Mouse (Mus musculus) midbrain, embryonic 14.5 days (tissue): ENCODE data around the gene Habp4. TPM values are rescaled to one million over a fixed set of nuclear protein-coding genes. Genes with fewer than 3 reads are reported as not detected.
A peak's percentile ranks its signal among the peaks of the same experiment; 100 is the strongest.

Experiments used
- ATAC-seq: fragments of 200-750 bp; cut with Nextera tagmentation; 2 replicates; pipeline ENCODE4 v1.8.0; 2017; ENCODE audit warnings: moderate number of reproducible peaks, moderate library complexity; ENCODE audit not compliant: low FRiP score, low TSS enrichment
- DNase-seq: peaks from one replicate; pipeline ENCODE4 v3.0.0-alpha.2; 2015
- H3K27ac ChIP-seq: fragments of 300-500 bp; sonication (generic); replicated peaks from 2 replicates; pipeline ENCODE4 v1.5.1; 2014; ENCODE audit warnings: mild to moderate bottlenecking, low read depth, low read length, moderate library complexity
- H3K27me3 ChIP-seq: fragments of 300-500 bp; sonication (generic); 2 replicates; pipeline ENCODE4 v1.6.1; 2014; ENCODE audit warnings: low read length, control low read depth, mixed read lengths; ENCODE audit not compliant: control insufficient read depth, insufficient read depth
- H3K36me3 ChIP-seq: fragments of 300-500 bp; sonication (generic); 2 replicates; pipeline ENCODE4 v1.6.1; 2014; ENCODE audit warnings: low read length, control low read depth; ENCODE audit not compliant: control insufficient read depth, insufficient read depth
- H3K4me1 ChIP-seq: fragments of 300-500 bp; sonication (generic); 2 replicates; pipeline ENCODE4 v1.6.1; 2014; ENCODE audit warnings: mild to moderate bottlenecking, antibody characterized with exemption, low read length, control low read depth; ENCODE audit not compliant: control insufficient read depth, insufficient read depth
- H3K4me2 ChIP-seq: fragments of 300-500 bp; sonication (generic); 2 replicates; pipeline ENCODE4 v1.6.1; 2014; ENCODE audit warnings: mild to moderate bottlenecking, low read length, moderate library complexity
- H3K4me3 ChIP-seq: fragments of 300-500 bp; sonication (generic); replicated peaks from 2 replicates; pipeline ENCODE4 v1.5.1; 2014; ENCODE audit warnings: low read depth, low read length
- H3K9ac ChIP-seq: fragments of 300-500 bp; sonication (generic); replicated peaks from 2 replicates; pipeline ENCODE4 v1.6.1; 2014; ENCODE audit warnings: mild to moderate bottlenecking, low read length, moderate library complexity
- H3K9me3 ChIP-seq: fragments of 300-500 bp; sonication (generic); 2 replicates; pipeline ENCODE4 v1.6.1; 2016; ENCODE audit warnings: low read length, control low read depth, mixed read lengths; ENCODE audit not compliant: control insufficient read depth
- WGBS: fragments of 180-500 bp; shearing (Covaris S2); extraction: QIAGEN DNeasy Blood & Tissue Kit; methylation state at CpG from one replicate; pipeline ENCODE4 v1.1.7; 2014; 5-methylcytosine and 5-hydroxymethylcytosine counted together
- polyA plus RNA-seq: library from polyadenylated mRNA; unstranded; fragments of >200 nt; fragmentation: Nextera tagmentation; extraction: Ambion mirVana; gene quantifications from 2 replicates; pipeline ENCODE4 v1.2.1, GENCODE M21; 2014

Habp4 gene
- polyA plus RNA-seq, 1 experiment from 2014 or later: 36.5 TPM

DNA sequence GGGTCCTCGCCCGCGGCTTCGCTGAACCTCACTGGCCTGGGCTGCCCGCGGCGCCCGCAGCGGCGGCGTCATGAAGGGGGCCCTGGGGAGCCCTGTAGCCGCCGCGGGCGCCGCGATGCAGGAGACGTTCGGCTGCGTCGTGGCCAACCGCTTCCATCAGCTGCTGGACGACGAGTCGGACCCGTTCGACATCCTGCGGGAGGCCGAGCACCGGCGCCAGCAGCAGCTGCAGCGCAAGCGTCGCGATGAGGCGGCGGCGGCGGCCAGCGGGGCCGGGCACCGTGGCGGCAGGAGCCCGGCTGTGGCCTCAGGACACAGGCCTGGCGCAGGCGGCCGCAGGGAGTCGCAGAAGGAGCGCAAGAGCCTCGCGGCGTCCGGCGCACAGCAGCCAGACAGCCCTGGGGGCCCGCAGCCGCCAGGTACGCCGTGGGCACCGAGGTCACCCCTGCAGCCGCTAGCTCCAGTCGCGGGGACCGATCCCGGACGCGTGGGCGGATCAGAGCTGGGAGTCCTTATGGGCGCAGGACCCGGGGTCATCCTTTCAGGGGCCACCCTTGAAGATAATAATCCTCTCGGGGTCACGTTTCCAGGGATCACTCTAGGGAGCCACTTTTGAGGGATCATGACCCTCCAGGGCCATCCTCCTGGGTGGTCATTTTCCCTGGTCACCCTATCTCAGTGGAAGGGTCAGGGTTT is 440 bp downstream of the Habp4 start:
- no peak; the same call in 1 of the 2 replicates for ATAC-seq
- under 1% methylated on average over 67 of the region's 71 CpGs for WGBS
- H3K27me3 ChIP-seq: 0 out of 2 replicates have a peak, but pooled peaks cover 5% of the 10 kb centered on the region

DNA sequence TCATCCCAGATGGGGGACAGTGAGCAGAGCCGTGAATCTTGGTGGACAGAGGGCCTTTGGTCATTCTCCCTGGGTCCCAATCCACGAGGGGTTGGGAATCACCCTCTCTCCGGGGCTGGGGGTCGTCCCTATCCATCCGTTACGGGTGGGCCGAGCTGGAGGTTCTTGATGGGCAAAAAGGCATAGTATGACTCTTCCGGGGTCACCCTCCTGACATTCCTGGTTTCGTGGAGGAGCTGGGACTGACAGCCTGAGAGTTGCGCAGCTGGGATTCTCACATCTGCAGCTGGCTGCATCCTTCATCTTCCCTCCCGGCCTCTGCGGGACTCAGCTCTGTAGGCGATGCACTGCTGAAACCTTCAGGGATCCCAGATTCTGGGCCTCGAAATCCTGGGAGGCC is 1.0 kb downstream of the Habp4 start:
- Histone ChIP-seq H3K27ac (peak overlapping the region; percentile 87; the same call in 1 of the 2 replicates), H3K4me2 (peak overlapping the region; percentile 92), H3K9ac (peak overlapping the region; percentile 82), H3K4me3 (peak overlapping the region; percentile 79), H3K27me3 (0 out of 2 replicates have a peak, but pooled peaks cover 5% of the 10 kb centered on the region), H3K36me3 (no peaks in the 10 kb centered on the region), H3K4me1 (peaks cover 10% of the 10 kb centered on the region), H3K9me3 (peaks cover 8% of the 10 kb centered on the region)
- ATAC-seq: peak; percentile 21; the same call in 1 of the 2 replicates
- DNase-seq: peak; percentile 56
- under 1% methylated on average over 14 of the region's 14 CpGs for WGBS

More for the DNA sequence above, 440 bp downstream of the Habp4 start:
- Histone ChIP-seq H3K4me3 (peak overlapping the region; percentile 79), H3K4me2 (peak overlapping the region; percentile 92), H3K9ac (peak overlapping the region; percentile 82), H3K36me3 (no peaks in the 10 kb centered on the region), H3K27ac (peak overlapping the region; percentile 87), H3K4me1 (peaks cover 10% of the 10 kb centered on the region), H3K9me3 (peaks cover 5% of the 10 kb centered on the region; the same call in 1 of the 2 replicates)
- no peak for DNase-seq

DNA sequence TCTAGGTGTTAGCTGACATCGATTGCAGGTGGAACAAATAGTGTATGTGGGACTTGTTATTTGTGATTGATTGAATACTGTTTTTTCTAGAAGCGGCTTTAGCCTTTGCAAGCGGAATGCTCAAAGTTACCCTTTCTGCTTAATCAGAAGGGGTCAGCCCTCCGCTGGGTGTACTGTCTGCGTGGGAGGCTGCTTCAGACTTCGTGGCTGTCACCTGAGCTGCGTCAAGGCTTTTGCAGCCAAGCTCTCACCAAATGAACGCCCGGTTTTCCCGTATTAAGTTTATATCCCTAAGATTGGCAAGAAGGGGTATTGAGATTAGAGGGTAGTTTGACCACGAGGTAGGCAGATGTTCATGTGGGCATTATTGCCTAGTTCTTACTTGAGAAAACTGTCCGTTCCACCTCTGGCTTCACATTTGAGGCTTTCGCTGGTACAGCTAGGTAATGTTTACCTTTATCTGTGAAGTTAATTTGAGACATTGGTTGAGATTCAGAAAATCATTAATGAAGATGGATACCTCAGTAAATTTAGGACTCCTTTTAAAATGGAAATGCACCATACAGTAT is 1.6 kb downstream of the Habp4 start:
- DNase-seq: peak; percentile 30
- Histone ChIP-seq H3K9me3 (peaks cover 9% of the 10 kb centered on the region), H3K4me2 (peak overlapping the region; percentile 92), H3K36me3 (no peaks in the 10 kb centered on the region), H3K27ac (no peak overlapping the region), H3K27me3 (0 out of 2 replicates have a peak, but pooled peaks cover 5% of the 10 kb centered on the region), H3K4me3 (peak overlapping the region; percentile 79), H3K9ac (peak overlapping the region; percentile 82), H3K4me1 (peaks cover 10% of the 10 kb centered on the region)
- ATAC-seq: no peak
- whole genome bisulfite sequencing: 28% methylated on average over 13 of the region's 13 CpGs

DNA sequence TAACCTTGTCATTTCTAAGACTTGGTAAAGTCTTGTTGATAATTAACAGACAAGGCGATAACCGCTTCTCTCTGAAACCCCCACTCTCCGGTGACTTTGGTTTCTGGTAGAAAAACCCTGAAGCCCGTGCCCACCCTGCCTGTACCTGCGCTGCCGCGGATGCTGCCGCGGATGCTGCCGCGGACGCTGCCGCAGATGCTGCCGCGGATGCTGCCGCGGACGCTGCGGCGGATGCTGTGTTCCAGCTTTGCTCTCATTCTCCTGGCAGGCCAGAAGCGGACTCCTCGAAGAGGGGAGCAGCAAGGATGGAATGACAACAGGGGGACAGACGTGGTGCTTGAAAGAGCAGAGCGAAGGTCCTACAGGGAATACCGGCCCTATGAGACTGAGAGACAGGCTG is 8.1 kb downstream of the Habp4 start:
- no peak overlapping the region for H3K4me3 ChIP-seq
- no peaks in the 10 kb centered on the region for H3K4me1 ChIP-seq
- H3K27ac ChIP-seq: no peak overlapping the region
- peaks cover 31% of the 10 kb centered on the region for H3K36me3 ChIP-seq
- H3K4me2 ChIP-seq: no peak overlapping the region
- 97% methylated on average over 25 of the region's 25 CpGs for WGBS
- no peak for ATAC-seq
- peak; percentile 27 for DNase-seq
- H3K9ac ChIP-seq: no peak overlapping the region
- no peaks in the 10 kb centered on the region for H3K27me3 ChIP-seq
- H3K9me3 ChIP-seq: peaks cover 51% of the 10 kb centered on the region

DNA sequence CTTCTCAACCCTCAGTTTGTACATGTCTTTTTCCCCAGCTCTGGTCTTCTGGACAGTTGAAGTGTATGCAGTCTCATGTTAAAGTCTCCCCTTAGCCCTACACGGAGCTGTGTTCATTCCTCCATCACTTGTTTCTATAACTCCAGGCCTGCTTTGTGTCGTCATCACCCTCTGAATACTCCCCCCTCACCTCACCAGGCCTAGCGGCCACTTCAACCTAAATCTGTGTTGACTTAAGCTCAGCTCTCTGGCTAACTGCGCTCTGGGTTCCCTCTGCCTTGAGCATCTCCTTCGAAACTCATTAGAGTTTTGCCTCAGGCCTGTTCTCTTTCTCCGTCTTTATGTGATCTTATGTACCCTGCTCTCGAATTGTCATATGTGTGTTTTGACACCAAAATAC is 16.4 kb downstream of the Habp4 start:
- no peaks in the 10 kb centered on the region for H3K4me1 ChIP-seq
- no peak overlapping the region for H3K27ac ChIP-seq
- H3K9ac ChIP-seq: no peak overlapping the region
- no peaks in the 10 kb centered on the region for H3K9me3 ChIP-seq
- H3K4me2 ChIP-seq: no peak overlapping the region
- peaks cover 24% of the 10 kb centered on the region; the same call in 1 of the 2 replicates for H3K36me3 ChIP-seq
- DNase-seq (no peak), ATAC-seq (no peak)
- 77% methylated on average over 7 of the region's 7 CpGs for WGBS
- no peaks in the 10 kb centered on the region for H3K27me3 ChIP-seq
- no peak overlapping the region for H3K4me3 ChIP-seq

DNA sequence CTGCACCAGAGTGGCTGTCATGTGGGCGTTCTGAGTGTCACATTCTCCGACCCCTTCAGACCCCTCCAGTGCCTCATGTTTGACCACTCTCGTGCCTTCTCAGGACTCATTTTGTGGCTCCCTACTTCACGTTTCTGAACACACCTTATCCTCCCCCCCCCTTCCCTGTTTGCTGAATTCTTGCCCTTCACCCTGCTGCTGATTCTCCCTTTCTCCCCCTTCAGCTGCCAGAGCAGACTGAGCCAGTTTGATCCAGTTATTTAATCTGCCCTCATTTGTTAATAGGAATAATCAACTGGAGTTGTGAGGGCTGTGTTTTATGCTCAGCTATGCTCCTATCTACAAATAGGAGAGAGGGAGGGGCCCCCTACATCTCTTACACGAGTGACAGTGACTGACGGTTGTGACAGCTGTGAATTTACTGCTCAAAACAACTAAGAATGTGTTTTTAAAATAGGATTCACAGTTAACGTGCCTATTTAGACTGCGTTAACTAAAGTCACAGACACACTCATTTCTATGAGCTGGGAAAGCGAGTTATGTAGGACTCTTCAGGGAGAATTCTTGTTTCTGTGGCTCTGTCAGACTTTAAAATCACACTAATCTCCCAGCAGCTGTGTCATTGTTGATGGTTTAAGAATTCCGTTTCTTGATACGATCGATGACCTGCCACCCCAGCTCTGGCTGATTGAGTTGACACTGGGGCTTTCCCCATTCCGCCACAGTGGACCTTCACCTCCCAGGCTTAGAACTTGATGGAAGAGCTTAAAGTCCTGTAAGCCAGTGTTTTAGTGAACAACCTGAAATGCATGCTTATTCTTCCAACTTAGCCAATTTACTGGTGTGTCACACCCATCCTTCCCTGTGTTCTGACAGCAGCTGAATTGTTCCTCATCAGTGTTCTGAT is 17.4 kb downstream of the Habp4 start:
- H3K4me1 ChIP-seq: no peaks in the 10 kb centered on the region
- H3K27me3 ChIP-seq: no peaks in the 10 kb centered on the region
- H3K9ac ChIP-seq: no peak overlapping the region
- ATAC-seq (no peak), DNase-seq (no peak)
- WGBS: 60% methylated on average over 13 of the region's 13 CpGs
- no peak overlapping the region for H3K27ac ChIP-seq
- H3K36me3 ChIP-seq: peaks cover 18% of the 10 kb centered on the region; the same call in 1 of the 2 replicates
- H3K4me3 ChIP-seq: no peak overlapping the region
- no peaks in the 10 kb centered on the region for H3K9me3 ChIP-seq
- no peak overlapping the region for H3K4me2 ChIP-seq

DNA sequence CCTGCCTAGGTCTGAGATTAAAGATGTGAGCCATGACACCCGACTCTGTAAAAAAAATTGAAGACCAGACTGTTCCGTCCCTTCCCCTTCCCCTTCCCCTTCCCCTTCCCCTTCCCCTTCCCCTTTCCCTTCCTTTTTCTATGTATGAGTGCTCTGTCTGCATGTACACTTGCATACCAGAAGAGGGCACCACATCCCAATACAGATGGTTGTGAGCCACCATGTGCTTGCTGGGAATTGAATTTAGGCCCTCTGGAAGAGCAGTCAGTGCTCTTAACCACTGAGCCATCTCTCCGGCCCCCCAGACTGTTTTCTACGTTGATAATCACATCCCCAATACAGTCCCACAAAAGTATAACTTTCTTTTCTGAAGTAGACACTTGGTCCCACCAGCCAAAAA is 18.7 kb downstream of the Habp4 start:
- Histone ChIP-seq H3K36me3 (peaks cover 15% of the 10 kb centered on the region; the same call in 1 of the 2 replicates), H3K27me3 (no peaks in the 10 kb centered on the region), H3K9me3 (no peaks in the 10 kb centered on the region), H3K4me2 (no peak overlapping the region), H3K4me1 (no peaks in the 10 kb centered on the region), H3K27ac (no peak overlapping the region), H3K4me3 (no peak overlapping the region), H3K9ac (no peak overlapping the region)
- ATAC-seq (no peak), DNase-seq (no peak)
- 89% methylated on average over 4 of the region's 4 CpGs for WGBS

DNA sequence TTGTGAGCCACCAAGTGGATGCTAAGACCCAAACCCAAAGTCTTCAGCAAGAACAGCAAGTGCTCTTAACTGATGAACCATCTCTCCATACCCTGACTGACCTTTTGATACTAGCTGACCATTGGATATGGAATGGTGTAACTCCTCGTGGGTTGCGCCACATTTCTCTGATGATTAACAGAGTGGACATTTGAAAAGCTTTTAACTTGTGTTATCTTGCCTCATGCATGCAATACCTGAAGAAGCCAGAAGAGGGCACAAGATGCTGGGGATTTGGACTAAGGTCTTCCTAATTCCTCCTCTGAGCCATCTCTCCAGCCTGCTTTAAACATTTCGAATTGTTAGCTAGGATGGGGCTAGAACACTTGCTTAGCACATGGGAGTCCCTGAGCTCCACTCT is 19.3 kb downstream of the Habp4 start:
- H3K27me3 ChIP-seq: no peaks in the 10 kb centered on the region
- H3K9ac ChIP-seq: no peak overlapping the region
- H3K36me3 ChIP-seq: peaks cover 15% of the 10 kb centered on the region; the same call in 1 of the 2 replicates
- no peak overlapping the region for H3K4me3 ChIP-seq
- peak; percentile 54 for DNase-seq
- ATAC-seq: no peak
- H3K4me1 ChIP-seq: no peaks in the 10 kb centered on the region
- no peak overlapping the region for H3K4me2 ChIP-seq
- WGBS: 88% methylated on average over 3 of the region's 3 CpGs
- H3K9me3 ChIP-seq: no peaks in the 10 kb centered on the region
- H3K27ac ChIP-seq: no peak overlapping the region
